Mouse (Mus musculus) ES-Bruce4 (cell line): ENCODE data around the gene Acss2. TPM values are rescaled to one million over a fixed set of nuclear protein-coding genes. Genes with fewer than 3 reads are reported as not detected.
A peak's percentile ranks its signal among the peaks of the same experiment; 100 is the strongest.

Source experiments
- H3K27ac ChIP-seq: 2 replicates; pipeline ENCODE4 v1.5.1; 2012; ENCODE audit warnings: low read length, inconsistent platforms; ENCODE audit not compliant: insufficient read depth
- H3K27me3 ChIP-seq: 2 replicates; pipeline ENCODE4 v1.6.1; 2012; ENCODE audit warnings: mild to moderate bottlenecking, low read length, inconsistent platforms; ENCODE audit not compliant: control insufficient read depth, poor library complexity, insufficient read depth, severe bottlenecking
- H3K36me3 ChIP-seq: 2 replicates; pipeline ENCODE4 v1.6.1; 2012; ENCODE audit warnings: inconsistent platforms, mild to moderate bottlenecking, low read length, moderate library complexity; ENCODE audit not compliant: control insufficient read depth, poor library complexity, insufficient read depth, severe bottlenecking
- H3K4me1 ChIP-seq: one replicate; pipeline ENCODE4 v1.8.1; 2011; ENCODE audit warnings: low read length; ENCODE audit not compliant: control insufficient read depth, insufficient read depth
- H3K4me3 ChIP-seq: 2 replicates; pipeline ENCODE4 v1.5.1; 2011; ENCODE audit warnings: low read depth, mild to moderate bottlenecking, low read length
- H3K9ac ChIP-seq: 2 replicates; pipeline ENCODE4 v1.6.1; 2012; ENCODE audit warnings: low read depth, mild to moderate bottlenecking, inconsistent platforms; ENCODE audit not compliant: poor library complexity, severe bottlenecking
- H3K9me3 ChIP-seq: replicated peaks from 2 replicates; pipeline ENCODE4 v1.6.1; 2012; ENCODE audit warnings: mild to moderate bottlenecking, low read length, inconsistent platforms; ENCODE audit not compliant: control insufficient read depth, poor library complexity, insufficient read depth, severe bottlenecking
- CTCF ChIP-seq: IDR thresholded peaks from one replicate; pipeline ENCODE4 v1.8.1; 2011; ENCODE audit warnings: low read depth, low read length
- EP300 ChIP-seq: IDR thresholded peaks from 2 replicates; pipeline ENCODE4 v1.6.1; 2011; ENCODE audit warnings: low read depth, low read length; ENCODE audit not compliant: insufficient read depth
- POLR2A ChIP-seq: IDR thresholded peaks from one replicate; pipeline ENCODE4 v1.8.1; 2011; ENCODE audit warnings: low read length; ENCODE audit not compliant: insufficient read depth
- polyA plus RNA-seq: library from polyadenylated mRNA; stranded (reverse); fragments of >200 nt; gene quantifications from 2 replicates; pipeline ENCODE4 v1.2.4, GENCODE M21; 2011; ENCODE audit warnings: low read depth; ENCODE audit not compliant: missing spikeins, insufficient read depth, insufficient read length

Acss2 gene
- polyA plus RNA-seq, 1 experiment, result 10.3 TPM

DNA sequence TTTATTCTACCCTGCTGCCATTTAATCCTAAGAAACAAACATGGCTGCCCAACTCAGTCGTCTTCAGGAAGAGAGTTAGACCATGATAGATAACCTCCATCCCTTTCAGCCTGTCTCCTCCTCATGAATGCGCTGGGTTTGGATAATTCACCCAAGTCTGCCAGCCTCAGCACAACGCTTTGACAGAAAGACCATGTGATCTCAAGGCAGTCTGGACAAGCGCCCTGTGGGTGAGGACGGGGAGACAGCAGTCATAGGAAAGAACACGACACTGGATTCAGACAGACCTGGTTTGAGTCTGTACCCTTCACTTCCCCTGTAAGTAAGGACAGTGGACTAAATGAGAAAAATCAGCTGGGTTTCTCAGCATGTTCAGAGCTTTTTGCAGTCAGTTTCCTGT is 71.8 kb downstream of the Acss2 start:
- Histone ChIP-seq H3K9me3 (no peaks in the 10 kb centered on the region), H3K9ac (no peak overlapping the region), H3K27ac (no peak overlapping the region), H3K36me3 (no peaks in the 10 kb centered on the region), H3K27me3 (no peaks in the 10 kb centered on the region), H3K4me1 (peaks cover 2% of the 10 kb centered on the region), H3K4me3 (no peak overlapping the region)
- TF ChIP-seq POLR2A (no peak), EP300 (no peak), CTCF (no peak)

GRCm38 (mm10) chr2:155590876-155591275 is 73.1 kb downstream of the Acss2 start:
- Histone ChIP-seq H3K4me3 (no peak overlapping the region), H3K27me3 (no peaks in the 10 kb centered on the region), H3K36me3 (no peaks in the 10 kb centered on the region), H3K9ac (no peak overlapping the region), H3K9me3 (no peaks in the 10 kb centered on the region), H3K27ac (no peak overlapping the region), H3K4me1 (peaks cover 2% of the 10 kb centered on the region)
- no peak for TF ChIP-seq EP300
- no peak for TF ChIP-seq CTCF
- no peak for TF ChIP-seq POLR2A

- H3K36me3 ChIP-seq, result no peaks in the 10 kb centered on the region
- H3K9ac ChIP-seq, result peak overlapping the region; percentile 80
- peaks cover 2% of the 10 kb centered on the region for H3K4me1 ChIP-seq
- H3K9me3 ChIP-seq, result no peaks in the 10 kb centered on the region
- no peak overlapping the region for H3K27ac ChIP-seq
- H3K4me3 ChIP-seq, result peak overlapping the region; percentile 84
- H3K27me3 ChIP-seq, result no peaks in the 10 kb centered on the region
- TF ChIP-seq EP300 (no peak), POLR2A (no peak), CTCF (no peak)
Observed at GRCm38 (mm10) chr2:155591676-155592075, 73.9 kb downstream of the Acss2 start.

GRCm38 (mm10) chr2:155592137-155592853 is 74.5 kb downstream of the Acss2 start, which contains the start of gene Gss:
TSS of gene Gss (minus strand) at chr2:155592810.
- Histone ChIP-seq H3K27me3 (no peaks in the 10 kb centered on the region), H3K9ac (peak within 1 kb of the TSS; percentile 80), H3K4me3 (peak within 1 kb of the TSS; percentile 84)

DNA sequence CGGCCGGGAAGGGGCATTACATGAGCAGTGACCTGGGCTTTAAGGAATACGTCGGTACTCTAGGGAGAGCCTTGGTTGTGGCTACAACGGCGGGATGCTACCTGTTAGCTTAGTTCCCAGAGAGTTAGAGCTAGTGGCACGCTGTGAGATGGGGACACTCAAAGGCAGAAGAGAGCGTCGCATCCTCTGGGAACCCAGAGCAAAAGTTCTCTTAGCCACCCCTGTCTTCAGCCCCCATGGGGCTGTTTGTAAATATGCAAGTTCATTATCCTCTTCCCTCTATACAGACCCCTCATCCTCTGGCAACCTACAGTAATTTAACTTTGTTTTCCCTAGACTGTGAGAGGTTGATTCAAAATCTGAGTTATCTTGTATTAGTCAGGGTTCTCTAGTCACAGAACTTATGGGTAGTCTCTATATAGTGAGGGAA is 75.1 kb downstream of the Acss2 start:
- TF ChIP-seq POLR2A (peak; percentile 44), EP300 (no peak)
- H3K27ac ChIP-seq, result no peak overlapping the region
- peak overlapping the region; percentile 83 for H3K4me3 ChIP-seq

More at GRCm38 (mm10) chr2:155592137-155592853, 74.5 kb downstream of the Acss2 start, which contains the start of gene Gss:
- Histone ChIP-seq H3K27ac (peak within 1 kb of the TSS; percentile 33; the same call in 1 of the 2 replicates), H3K4me1 (peaks cover 2% of the 10 kb centered on the region), H3K36me3 (no peaks in the 10 kb centered on the region), H3K9me3 (no peaks in the 10 kb centered on the region)
- no peak for TF ChIP-seq POLR2A
- TF ChIP-seq CTCF, result no peak
- TF ChIP-seq EP300, result peak; percentile 49; the same call in 1 of the 2 replicates

GRCm38 (mm10) chr2:155595516-155595915 is 77.8 kb downstream of the Acss2 start:
- no peak for TF ChIP-seq POLR2A
- TF ChIP-seq CTCF, result no peak
- Histone ChIP-seq H3K36me3 (no peaks in the 10 kb centered on the region), H3K4me1 (no peaks in the 10 kb centered on the region)

More for the DNA sequence above, 75.1 kb downstream of the Acss2 start:
- Histone ChIP-seq H3K9me3 (no peaks in the 10 kb centered on the region), H3K27me3 (no peaks in the 10 kb centered on the region), H3K4me1 (peaks cover 2% of the 10 kb centered on the region), H3K36me3 (no peaks in the 10 kb centered on the region), H3K9ac (peak overlapping the region; percentile 40; the same call in 1 of the 2 replicates)

More at GRCm38 (mm10) chr2:155595516-155595915, 77.8 kb downstream of the Acss2 start:
- Histone ChIP-seq H3K9ac (no peak overlapping the region), H3K4me3 (no peak overlapping the region), H3K27ac (no peak overlapping the region), H3K27me3 (no peaks in the 10 kb centered on the region), H3K9me3 (no peaks in the 10 kb centered on the region)
